Mouse (Mus musculus) CH12.LX (cell line): ENCODE data around the gene Stxbp1. TPM values are rescaled to one million over a fixed set of nuclear protein-coding genes. Genes with fewer than 3 reads are reported as not detected.

ENCODE experiments used
- DNase-seq: peaks from one replicate; pipeline ENCODE4 v3.0.0-alpha.2; 2013; ENCODE audit errors: extremely low read depth
- H3K27ac ChIP-seq: 2 replicates; pipeline ENCODE4 v1.5.1; 2012; ENCODE audit warnings: low read depth, mild to moderate bottlenecking, control low read depth, moderate library complexity; ENCODE audit not compliant: insufficient read depth
- H3K27me3 ChIP-seq: replicated peaks from 2 replicates; pipeline ENCODE3; 2012; ENCODE audit warnings: inconsistent platforms
- H3K36me3 ChIP-seq, 2 experiments: replicated peaks in 1 of 2; 2 replicates each; pipeline versions ENCODE3 to v1.6.1; 2012; ENCODE audit warnings: inconsistent platforms in 1 of 2, low read length in 1 of 2, mild to moderate bottlenecking in 1 of 2, mixed read lengths in 1 of 2, moderate library complexity in 1 of 2; ENCODE audit not compliant: control insufficient read depth in 1 of 2, insufficient read depth in 1 of 2
- H3K4me1 ChIP-seq, 2 experiments: 2 replicates each; pipeline ENCODE4 v1.6.1; 2012; ENCODE audit warnings: inconsistent platforms in 1 of 2, moderate library complexity in 1 of 2; ENCODE audit not compliant: insufficient read depth in 2 of 2, control insufficient read depth in 1 of 2
- H3K4me2 ChIP-seq: 2 replicates; pipeline ENCODE4 v1.6.1; 2012; ENCODE audit warnings: low read depth, mild to moderate bottlenecking, control low read depth; ENCODE audit not compliant: poor library complexity, insufficient read depth, severe bottlenecking
- H3K4me3 ChIP-seq, 3 experiments: fragments of 150-350 bp in 1 of 3; sonication (generic) in 1 of 3; replicated peaks in 1 of 3; 2 replicates each; pipeline versions ENCODE3 to v1.5.1; 2011 to 2012; ENCODE audit warnings: low read depth in 2 of 3, low read length in 2 of 3, mild to moderate bottlenecking in 2 of 3, moderate library complexity in 2 of 3, control low read depth in 1 of 3, improper control_type of control experiment in 1 of 3, inconsistent platforms in 1 of 3, mixed read lengths in 1 of 3; ENCODE audit not compliant: poor library complexity in 1 of 3
- H3K79me2 ChIP-seq: replicated peaks from 2 replicates; pipeline ENCODE4 v1.6.1; 2012; ENCODE audit warnings: mild to moderate bottlenecking, moderate library complexity; ENCODE audit not compliant: control insufficient read depth, poor library complexity, insufficient read depth, severe bottlenecking; ENCODE audit errors: extremely low read depth
- H3K9ac ChIP-seq: 2 replicates; pipeline ENCODE4 v1.6.1; 2012; ENCODE audit warnings: low read depth, mild to moderate bottlenecking, control low read depth, moderate library complexity; ENCODE audit not compliant: insufficient read depth
- H3K9me3 ChIP-seq: replicated peaks from 2 replicates; pipeline ENCODE3; 2012; ENCODE audit warnings: low read length, inconsistent platforms, mixed read lengths
- BHLHE40 ChIP-seq: IDR thresholded peaks from 2 replicates; pipeline ENCODE4 v1.6.1; 2011; ENCODE audit warnings: mild to moderate bottlenecking, low read depth, low read length, improper control_type of control experiment
- EP300 ChIP-seq: IDR thresholded peaks from 2 replicates; pipeline ENCODE4 v1.6.1; 2011; ENCODE audit warnings: low read length, improper control_type of control experiment
- HCFC1 ChIP-seq: IDR thresholded peaks from 2 replicates; pipeline ENCODE4 v1.6.1; 2012; ENCODE audit warnings: low read depth, mild to moderate bottlenecking, inconsistent platforms, low read length, improper control_type of control experiment
- JUND ChIP-seq: conservative IDR thresholded peaks from 2 replicates; pipeline ENCODE4 v1.6.1; 2011; ENCODE audit warnings: low read depth, low read length, improper control_type of control experiment
- KAT2A ChIP-seq: IDR thresholded peaks from 2 replicates; pipeline ENCODE4 v1.6.1; 2012; ENCODE audit warnings: low read length, improper control_type of control experiment, inconsistent platforms; ENCODE audit not compliant: insufficient replicate concordance
- MAZ ChIP-seq: IDR thresholded peaks from 2 replicates; pipeline ENCODE4 v1.6.1; 2012; ENCODE audit warnings: low read depth, mild to moderate bottlenecking, inconsistent platforms, low read length, improper control_type of control experiment, moderate library complexity
- MXI1 ChIP-seq: IDR thresholded peaks from 2 replicates; pipeline ENCODE4 v1.6.1; 2011; ENCODE audit warnings: mild to moderate bottlenecking, low read depth, low read length, improper control_type of control experiment
- NELFE ChIP-seq: IDR thresholded peaks from 2 replicates; pipeline ENCODE4 v1.6.1; 2011; ENCODE audit warnings: low read depth, low read length, improper control_type of control experiment
- NRF1 ChIP-seq: IDR thresholded peaks from 2 replicates; pipeline ENCODE4 v1.6.1; 2014; ENCODE audit warnings: low read depth, mild to moderate bottlenecking, inconsistent platforms, low read length, improper control_type of control experiment, moderate library complexity
- PAX5 ChIP-seq: IDR thresholded peaks from 2 replicates; pipeline ENCODE4 v1.6.1; 2012; ENCODE audit warnings: low read length, inconsistent platforms, mixed read lengths
- POLR2A ChIP-seq: IDR thresholded peaks from 2 replicates; pipeline ENCODE4 v1.6.1; 2011; ENCODE audit warnings: low read depth, mild to moderate bottlenecking, improper control_type of control experiment, low read length
- POLR2AphosphoS2 ChIP-seq: IDR thresholded peaks from 2 replicates; pipeline ENCODE4 v1.6.1; 2011; ENCODE audit warnings: low read depth, low read length, improper control_type of control experiment
- RCOR1 ChIP-seq: conservative IDR thresholded peaks from 2 replicates; pipeline ENCODE4 v1.6.1; 2012; ENCODE audit warnings: low read depth, mild to moderate bottlenecking, inconsistent platforms, low read length, improper control_type of control experiment
- TCF12 ChIP-seq: IDR thresholded peaks from 2 replicates; pipeline ENCODE4 v1.6.1; 2014; ENCODE audit warnings: low read depth, mild to moderate bottlenecking, inconsistent platforms, low read length, improper control_type of control experiment
- UBTF ChIP-seq: IDR thresholded peaks from 2 replicates; pipeline ENCODE4 v1.6.1; 2012; ENCODE audit warnings: low read depth, mild to moderate bottlenecking, inconsistent platforms, low read length, improper control_type of control experiment, moderate library complexity
- USF1 ChIP-seq: IDR thresholded peaks from 2 replicates; pipeline ENCODE4 v1.6.1; 2014; ENCODE audit warnings: low read depth, mild to moderate bottlenecking, inconsistent platforms, low read length, improper control_type of control experiment
- ZC3H11A ChIP-seq: IDR thresholded peaks from 2 replicates; pipeline ENCODE4 v1.6.1; 2012; ENCODE audit warnings: low read depth, mild to moderate bottlenecking, inconsistent platforms, low read length, improper control_type of control experiment
- ZKSCAN1 ChIP-seq: IDR thresholded peaks from 2 replicates; pipeline ENCODE4 v1.6.1; 2012; ENCODE audit warnings: low read depth, inconsistent platforms, low read length, improper control_type of control experiment, borderline replicate concordance
- ZMIZ1 ChIP-seq: IDR thresholded peaks from 2 replicates; pipeline ENCODE4 v1.6.1; 2012; ENCODE audit warnings: low read depth, mild to moderate bottlenecking, inconsistent platforms, low read length, improper control_type of control experiment
- ZNF384 ChIP-seq: IDR thresholded peaks from 2 replicates; pipeline ENCODE4 v1.6.1; 2012; ENCODE audit warnings: low read depth, low read length, improper control_type of control experiment, inconsistent platforms
- dilution Hi-C: fragments of 300-500 bp; cut with MboI; formaldehyde crosslinking; loops from 2 replicates; pipeline ENCODE4 v1.14.3; 2020; ENCODE audit warnings: low sequenced_read_pairs; ENCODE audit not compliant: extremely low pct_unique_long_range_greater_than_20kb, extremely low pct_ligation_motif_present
- in situ Hi-C: fragments of 300-500 bp; cut with MboI; formaldehyde crosslinking; loops from 3 replicates; pipeline ENCODE4 v1.14.3; 2019; ENCODE audit warnings: low sequenced_read_pairs, low pct_ligation_motif_present, low pct_unique_long_range_greater_than_20kb, mixed read lengths
- polyA plus RNA-seq: library from polyadenylated mRNA; unstranded; fragments of >175 nt; gene quantifications from 2 replicates; pipeline ENCODE4 v1.2.1, GENCODE M21; 2012; ENCODE audit warnings: low read depth; ENCODE audit not compliant: insufficient read length
- total RNA-seq, 2 experiments: library from RNA; depleted of rRNA; stranded (reverse); fragments of 300-350 nt in 1 of 2; fragments of >200 nt in 1 of 2; gene quantifications; 2 replicates each; pipeline ENCODE4 v1.2.3; 2012 to 2014

Stxbp1 gene
- total and polyA plus RNA-seq, 3 experiments = 1.5 to 8.3 (median 2.5) TPM

GRCm38 (mm10) chr2:32752181-32752580, 94.9 kb downstream of the Stxbp1 start:
- H3K4me2 ChIP-seq = no peak overlapping the region
- in situ Hi-C loops = no loop called here

GRCm38 (mm10) chr2:32751665-32752033, 95.4 kb downstream of the Stxbp1 start:
- H3K9me3 ChIP-seq = no peaks in the 10 kb centered on the region
- H3K27me3 ChIP-seq = no peaks in the 10 kb centered on the region
- no peak overlapping the region for H3K9ac ChIP-seq
- peaks cover 63 to 84% of the 10 kb centered on the region in 2 experiments for H3K36me3 ChIP-seq
- in situ Hi-C loops = no loop called here
- H3K4me2 ChIP-seq = no peak overlapping the region
- peaks cover 0 to 17% of the 10 kb centered on the region in 2 experiments; a peak in 1 of 4 replicates for H3K4me1 ChIP-seq
- no peak overlapping the region for H3K27ac ChIP-seq
- TF ChIP-seq POLR2AphosphoS2 (no peak), PAX5 (no peak), EP300 (no peak), ZNF384 (no peak), NRF1 (no peak), HCFC1 (no peak), USF1 (no peak), ZC3H11A (no peak), ZMIZ1 (no peak), MXI1 (no peak), UBTF (no peak), POLR2A (no peak)
- TF ChIP-seq, all 38 proteins: peak for 0
- no peak for DNase-seq
- Histone ChIP-seq H3K79me2 (no peaks in the 10 kb centered on the region), H3K4me3 (no peak overlapping the region)
- dilution Hi-C loops = no loop called here

More at GRCm38 (mm10) chr2:32752181-32752580, 94.9 kb downstream of the Stxbp1 start:
- Histone ChIP-seq H3K4me3 (no peak overlapping the region), H3K79me2 (no peaks in the 10 kb centered on the region), H3K27me3 (no peaks in the 10 kb centered on the region), H3K27ac (no peak overlapping the region), H3K9me3 (no peaks in the 10 kb centered on the region), H3K36me3 (peaks cover 58 to 78% of the 10 kb centered on the region in 2 experiments), H3K4me1 (peaks cover 0 to 17% of the 10 kb centered on the region in 2 experiments; a peak in 1 of 4 replicates), H3K9ac (no peak overlapping the region)
- dilution Hi-C loops = no loop called here
- DNase-seq = no peak
- no peak for TF ChIP-seq BHLHE40
- no peak for TF ChIP-seq NRF1
- no peak for TF ChIP-seq EP300
- TF ChIP-seq JUND = no peak
- TF ChIP-seq TCF12 = no peak
- no peak for TF ChIP-seq NELFE
- no peak for TF ChIP-seq MAZ
- TF ChIP-seq KAT2A = no peak
- TF ChIP-seq RCOR1 = no peak
- TF ChIP-seq ZKSCAN1 = no peak
